Mouse (Mus musculus) embryonic facial prominence, embryonic 14.5 days (tissue): ENCODE results near the gene Rbfox3. TPM values are rescaled to one million over a fixed set of nuclear protein-coding genes. Genes with fewer than 3 reads are reported as not detected.

Experiments used
- ATAC-seq: fragments of 200-750 bp; cut with Nextera tagmentation; 2 replicates; pipeline ENCODE4 v1.8.0; 2017; ENCODE audit warnings: low read depth, moderate number of reproducible peaks, moderate TSS enrichment
- DNase-seq: peaks from one replicate; pipeline ENCODE4 v3.0.0-alpha.2; 2015; ENCODE audit warnings: low spot score
- H3K27ac ChIP-seq: fragments of 300-500 bp; sonication (generic); replicated peaks from 2 replicates; pipeline ENCODE4 v1.5.1; 2014; ENCODE audit warnings: low read depth, mild to moderate bottlenecking, low read length, moderate library complexity
- H3K27me3 ChIP-seq: fragments of 300-500 bp; sonication (generic); replicated peaks from 2 replicates; pipeline ENCODE4 v1.6.1; 2014; ENCODE audit warnings: low read length; ENCODE audit not compliant: control insufficient read depth, insufficient read depth
- H3K36me3 ChIP-seq: fragments of 300-500 bp; sonication (generic); 2 replicates; pipeline ENCODE4 v1.6.1; 2014; ENCODE audit warnings: low read length, mixed read lengths; ENCODE audit not compliant: control insufficient read depth, insufficient read depth
- H3K4me1 ChIP-seq: fragments of 300-500 bp; sonication (generic); 2 replicates; pipeline ENCODE4 v1.6.1; 2014; ENCODE audit warnings: antibody characterized with exemption, low read length; ENCODE audit not compliant: control insufficient read depth, insufficient read depth
- H3K4me2 ChIP-seq: fragments of 300-500 bp; sonication (generic); 2 replicates; pipeline ENCODE4 v1.6.1; 2014; ENCODE audit warnings: low read depth, mild to moderate bottlenecking, low read length, moderate library complexity, mixed read lengths
- H3K4me3 ChIP-seq: fragments of 300-500 bp; sonication (generic); 2 replicates; pipeline ENCODE4 v1.5.1; 2014; ENCODE audit warnings: low read depth, mild to moderate bottlenecking, low read length
- H3K9ac ChIP-seq: fragments of 300-500 bp; sonication (generic); 2 replicates; pipeline ENCODE4 v1.6.1; 2014; ENCODE audit warnings: low read depth, mild to moderate bottlenecking, low read length, moderate library complexity, mixed read lengths
- H3K9me3 ChIP-seq: fragments of 300-500 bp; sonication (generic); 2 replicates; pipeline ENCODE4 v1.6.1; 2016; ENCODE audit warnings: low read length; ENCODE audit not compliant: control insufficient read depth
- WGBS: fragments of 180-500 bp; shearing (Covaris S2); extraction: QIAGEN DNeasy Blood & Tissue Kit; methylation state at CpG from one replicate; pipeline ENCODE4 v1.1.7; 2014; 5-methylcytosine and 5-hydroxymethylcytosine counted together
- polyA plus RNA-seq: library from polyadenylated mRNA; unstranded; fragments of >200 nt; fragmentation: Nextera tagmentation; extraction: Ambion mirVana; gene quantifications from 2 replicates; pipeline ENCODE4 v1.2.1, GENCODE M21; 2014

Rbfox3 gene
- polyA plus RNA-seq, 1 experiment from 2014 or later, result 3.4 TPM

- no peak overlapping the region for H3K4me2 ChIP-seq
- no peaks in the 10 kb centered on the region for H3K27me3 ChIP-seq
- peaks cover 7% of the 10 kb centered on the region; the same call in 1 of the 2 replicates for H3K4me1 ChIP-seq
- no peak for DNase-seq
- no peak overlapping the region for H3K9ac ChIP-seq
- H3K36me3 ChIP-seq, result no peaks in the 10 kb centered on the region
- no peak for ATAC-seq
- no peak overlapping the region for H3K27ac ChIP-seq
- H3K4me3 ChIP-seq, result no peak overlapping the region
- WGBS, result 62% methylated on average over 13 of the region's 13 CpGs
- no peaks in the 10 kb centered on the region for H3K9me3 ChIP-seq
These were observed 439.7 kb downstream of the Rbfox3 start for GRCm38 (mm10) chr11:118471676-118472075.

DNA sequence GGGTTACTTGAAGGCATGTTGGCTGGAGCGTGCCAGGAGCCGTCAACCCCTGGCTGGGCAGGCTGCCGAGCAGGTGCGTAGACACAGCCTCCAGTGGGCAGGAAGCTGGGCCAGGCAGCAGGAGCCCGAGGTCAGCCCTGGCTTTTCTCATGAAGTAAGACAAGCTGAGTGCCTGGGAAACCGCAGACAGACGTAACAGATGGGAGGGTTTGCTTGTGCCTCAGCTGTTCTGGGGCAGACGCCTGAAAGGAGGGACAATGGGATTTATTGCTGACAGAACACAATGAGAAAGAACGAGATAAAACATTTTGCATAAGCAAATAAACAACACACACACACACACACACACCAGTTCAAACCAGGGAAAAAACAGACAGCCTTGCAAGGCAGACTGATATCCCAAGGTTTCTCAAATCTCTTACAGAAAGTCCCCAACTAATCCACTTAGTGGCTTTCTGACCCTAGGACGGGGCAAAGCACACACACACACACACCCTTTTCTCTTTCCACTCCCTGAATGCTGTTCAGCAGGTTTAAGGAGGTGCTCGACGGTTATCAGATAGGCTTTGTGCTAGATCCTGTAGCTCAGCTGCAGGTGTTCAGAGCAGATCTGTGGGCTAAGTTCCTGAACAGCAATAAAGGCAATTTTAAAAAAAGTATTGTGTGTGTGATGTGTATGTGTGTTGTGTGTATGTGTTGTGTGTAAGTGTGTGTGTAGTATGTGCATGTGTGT lies 441.0 kb downstream of the Rbfox3 start:
- Histone ChIP-seq H3K27me3 (no peaks in the 10 kb centered on the region), H3K9ac (no peak overlapping the region), H3K27ac (peak overlapping the region; percentile 3; the same call in 1 of the 2 replicates), H3K4me1 (peaks cover 7% of the 10 kb centered on the region; the same call in 1 of the 2 replicates), H3K4me3 (no peak overlapping the region), H3K4me2 (no peak overlapping the region), H3K36me3 (no peaks in the 10 kb centered on the region), H3K9me3 (no peaks in the 10 kb centered on the region)
- DNase-seq (peak; percentile 88), ATAC-seq (peak; percentile 88)
- WGBS, result 20% methylated on average over 12 of the region's 12 CpGs

GRCm38 (mm10) chr11:118469509-118470160 lies 441.8 kb downstream of the Rbfox3 start:
- DNase-seq (no peak), ATAC-seq (no peak)
- Histone ChIP-seq H3K9ac (no peak overlapping the region), H3K4me1 (peaks cover 7% of the 10 kb centered on the region; the same call in 1 of the 2 replicates), H3K9me3 (no peaks in the 10 kb centered on the region), H3K27me3 (no peaks in the 10 kb centered on the region), H3K4me2 (no peak overlapping the region), H3K36me3 (no peaks in the 10 kb centered on the region), H3K4me3 (no peak overlapping the region), H3K27ac (peak overlapping the region; percentile 3; the same call in 1 of the 2 replicates)
- 73% methylated on average over 10 of the region's 10 CpGs for WGBS

GRCm38 (mm10) chr11:118467441-118468035 lies 443.9 kb downstream of the Rbfox3 start:
- Histone ChIP-seq H3K36me3 (no peaks in the 10 kb centered on the region), H3K27ac (no peak overlapping the region), H3K4me2 (no peak overlapping the region), H3K4me3 (no peak overlapping the region), H3K27me3 (no peaks in the 10 kb centered on the region), H3K4me1 (peaks cover 7% of the 10 kb centered on the region; the same call in 1 of the 2 replicates), H3K9me3 (no peaks in the 10 kb centered on the region), H3K9ac (no peak overlapping the region)
- 58% methylated on average over 11 of the region's 11 CpGs for WGBS
- DNase-seq (no peak), ATAC-seq (no peak)

DNA sequence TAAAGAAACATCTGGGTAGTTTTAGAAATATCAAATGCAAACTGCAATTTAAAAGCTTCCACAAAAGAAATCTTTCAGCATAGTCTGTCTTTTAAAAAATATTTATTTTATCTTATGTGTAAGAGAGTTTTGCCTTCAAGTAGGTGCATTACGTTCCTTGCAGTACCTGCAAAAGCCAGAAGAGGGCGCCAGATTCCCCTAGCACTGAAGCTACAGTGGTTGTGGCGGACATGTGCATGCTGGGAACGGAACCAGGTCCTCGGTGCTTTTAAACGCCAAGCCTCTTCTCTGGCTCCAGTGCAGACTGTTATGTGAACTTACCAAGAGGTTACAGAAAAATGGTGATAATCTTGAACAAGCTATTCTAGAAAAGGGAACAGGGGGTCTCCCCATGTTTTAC lies 451.1 kb downstream of the Rbfox3 start:
- Histone ChIP-seq H3K27ac (no peak overlapping the region), H3K4me3 (no peak overlapping the region), H3K27me3 (no peaks in the 10 kb centered on the region), H3K9ac (no peak overlapping the region), H3K4me2 (no peak overlapping the region), H3K4me1 (no peaks in the 10 kb centered on the region), H3K36me3 (no peaks in the 10 kb centered on the region), H3K9me3 (0 out of 2 replicates have a peak, but pooled peaks cover 3% of the 10 kb centered on the region)
- ATAC-seq (no peak), DNase-seq (no peak)
- 58% methylated on average over 6 of the region's 6 CpGs for WGBS

- no peak overlapping the region for H3K9ac ChIP-seq
- H3K9me3 ChIP-seq, result 0 out of 2 replicates have a peak, but pooled peaks cover 3% of the 10 kb centered on the region
- H3K4me3 ChIP-seq, result no peak overlapping the region
- no peak overlapping the region for H3K27ac ChIP-seq
- WGBS, result 65% methylated on average over 4 of the region's 4 CpGs
- H3K27me3 ChIP-seq, result no peaks in the 10 kb centered on the region
- ATAC-seq (no peak), DNase-seq (no peak)
- no peaks in the 10 kb centered on the region for H3K36me3 ChIP-seq
- no peak overlapping the region for H3K4me2 ChIP-seq
- no peaks in the 10 kb centered on the region for H3K4me1 ChIP-seq
These were observed 451.9 kb downstream of the Rbfox3 start for GRCm38 (mm10) chr11:118459536-118459935.

GRCm38 (mm10) chr11:118459051-118459450 lies 452.3 kb downstream of the Rbfox3 start:
- H3K4me2 ChIP-seq, result no peak overlapping the region
- DNase-seq, result no peak
- ATAC-seq, result 0 out of 2 replicates have a peak, but pooled peaks have one; percentile 41
- 41% methylated on average over 8 of the region's 8 CpGs for WGBS
- H3K36me3 ChIP-seq, result no peaks in the 10 kb centered on the region
- no peak overlapping the region for H3K27ac ChIP-seq
- 0 out of 2 replicates have a peak, but pooled peaks cover 3% of the 10 kb centered on the region for H3K9me3 ChIP-seq
- H3K4me1 ChIP-seq, result no peaks in the 10 kb centered on the region
- H3K4me3 ChIP-seq, result no peak overlapping the region
- H3K27me3 ChIP-seq, result no peaks in the 10 kb centered on the region
- H3K9ac ChIP-seq, result no peak overlapping the region

- Histone ChIP-seq H3K9me3 (0 out of 2 replicates have a peak, but pooled peaks cover 3% of the 10 kb centered on the region), H3K36me3 (no peaks in the 10 kb centered on the region), H3K9ac (no peak overlapping the region), H3K4me3 (no peak overlapping the region), H3K4me1 (no peaks in the 10 kb centered on the region), H3K27ac (no peak overlapping the region), H3K4me2 (no peak overlapping the region), H3K27me3 (no peaks in the 10 kb centered on the region)
- DNase-seq (no peak), ATAC-seq (no peak)
- WGBS, result 77% methylated on average over 11 of the region's 11 CpGs
These were observed 454.5 kb downstream of the Rbfox3 start for GRCm38 (mm10) chr11:118456937-118457336.
